Mouse (Mus musculus): ENCODE measurements around the gene Cfap206. TPM values are rescaled to one million over a fixed set of nuclear protein-coding genes. Genes with fewer than 3 reads are reported as not detected.

Gene Cfap206
- total RNA-seq, 1 experiment: 1.3 TPM

GRCm38 (mm10) chr4:34644779-34645178, 85.2 kb downstream of the Cfap206 start:
- Histone ChIP-seq H3K4me1 (ENCODE audit: control insufficient read depth in 2 of 2, insufficient read depth in 2 of 2, low read length in 2 of 2, poor library complexity in 1 of 2) (no peaks in the 10 kb centered on the region), H3K4me3 (ENCODE audit: insufficient read depth in 1 of 2, low read depth in 1 of 2, low read length in 2 of 2, poor library complexity in 1 of 2, severe bottlenecking in 1 of 2) (no peak overlapping the region), H3K9me3 (ENCODE audit: control insufficient read depth, insufficient read depth, low read depth, low read length) (no peaks in the 10 kb centered on the region), H3K9ac (ENCODE audit: insufficient read depth, low read depth, low read length, poor library complexity, severe bottlenecking) (no peak overlapping the region), H3K36me3 (ENCODE audit: control insufficient read depth, insufficient read depth, low read length, poor library complexity, severe bottlenecking) (peaks cover 14% of the 10 kb centered on the region; the same call in 1 of the 2 replicates), H3K27ac (ENCODE audit: insufficient read depth, low read depth, low read length, poor library complexity, severe bottlenecking) (no peak overlapping the region)
- in situ Hi-C loops (cut with MboI; ENCODE audit: low sequenced_read_pairs in 2 of 2, unreplicated experiment in 2 of 2): no loop called here
- DNase-seq (ENCODE audit: low read depth, low spot score): no peak
- TF ChIP-seq CHD2 (IDR thresholded peaks at IDR 0.05; ENCODE audit: low read depth, low read length): no peak
- TF ChIP-seq MAFK (IDR thresholded peaks at IDR 0.05; ENCODE audit: insufficient read depth, low read depth, low read length): no peak
- no peak for TF ChIP-seq HCFC1 (IDR thresholded peaks at IDR 0.05; ENCODE audit: borderline replicate concordance, insufficient read depth, low read length)
- no peak for TF ChIP-seq ZNF384 (IDR thresholded peaks at IDR 0.05; ENCODE audit: low read depth, low read length)
- no peak for TF ChIP-seq ZC3H11A (IDR thresholded peaks at IDR 0.05; ENCODE audit: borderline replicate concordance, low read depth, low read length)

- no peak overlapping the region for H3K9ac ChIP-seq (ENCODE audit: insufficient read depth, low read depth, low read length, poor library complexity, severe bottlenecking)
- no peak for DNase-seq (ENCODE audit: low read depth, low spot score)
- in situ Hi-C loops (cut with MboI; ENCODE audit: low sequenced_read_pairs in 2 of 2, unreplicated experiment in 2 of 2): no loop called here
- no peaks in the 10 kb centered on the region for H3K4me1 ChIP-seq (ENCODE audit: control insufficient read depth in 2 of 2, insufficient read depth in 2 of 2, low read length in 2 of 2, poor library complexity in 1 of 2)
- TF ChIP-seq ZNF384 (IDR thresholded peaks at IDR 0.05; ENCODE audit: low read depth, low read length) (no peak), HCFC1 (IDR thresholded peaks at IDR 0.05; ENCODE audit: borderline replicate concordance, insufficient read depth, low read length) (no peak), CHD2 (IDR thresholded peaks at IDR 0.05; ENCODE audit: low read depth, low read length) (no peak), ZC3H11A (IDR thresholded peaks at IDR 0.05; ENCODE audit: borderline replicate concordance, low read depth, low read length) (no peak), MAFK (IDR thresholded peaks at IDR 0.05; ENCODE audit: insufficient read depth, low read depth, low read length) (no peak)
- H3K36me3 ChIP-seq (ENCODE audit: control insufficient read depth, insufficient read depth, low read length, poor library complexity, severe bottlenecking): peaks cover 4% of the 10 kb centered on the region; the same call in 1 of the 2 replicates
- no peaks in the 10 kb centered on the region for H3K9me3 ChIP-seq (ENCODE audit: control insufficient read depth, insufficient read depth, low read depth, low read length)
- no peak overlapping the region for H3K27ac ChIP-seq (ENCODE audit: insufficient read depth, low read depth, low read length, poor library complexity, severe bottlenecking)
- H3K4me3 ChIP-seq (ENCODE audit: insufficient read depth in 1 of 2, low read depth in 1 of 2, low read length in 2 of 2, poor library complexity in 1 of 2, severe bottlenecking in 1 of 2): no peak overlapping the region
These were observed 89.3 kb downstream of the Cfap206 start for GRCm38 (mm10) chr4:34640731-34641130.

- no peak overlapping the region for H3K4me3 ChIP-seq (ENCODE audit: insufficient read depth in 1 of 2, low read depth in 1 of 2, low read length in 2 of 2, poor library complexity in 1 of 2, severe bottlenecking in 1 of 2)
- H3K9ac ChIP-seq (ENCODE audit: insufficient read depth, low read depth, low read length, poor library complexity, severe bottlenecking): no peak overlapping the region
- no peaks in the 10 kb centered on the region for H3K4me1 ChIP-seq (ENCODE audit: control insufficient read depth in 2 of 2, insufficient read depth in 2 of 2, low read length in 2 of 2, poor library complexity in 1 of 2)
- no peak overlapping the region for H3K27ac ChIP-seq (ENCODE audit: insufficient read depth, low read depth, low read length, poor library complexity, severe bottlenecking)
- in situ Hi-C loops (cut with MboI; ENCODE audit: low sequenced_read_pairs in 2 of 2, unreplicated experiment in 2 of 2): no loop called here
- TF ChIP-seq HCFC1 (IDR thresholded peaks at IDR 0.05; ENCODE audit: borderline replicate concordance, insufficient read depth, low read length): no peak
- TF ChIP-seq MAFK (IDR thresholded peaks at IDR 0.05; ENCODE audit: insufficient read depth, low read depth, low read length): no peak
- TF ChIP-seq CHD2 (IDR thresholded peaks at IDR 0.05; ENCODE audit: low read depth, low read length): no peak
- no peak for TF ChIP-seq ZNF384 (IDR thresholded peaks at IDR 0.05; ENCODE audit: low read depth, low read length)
- DNase-seq (ENCODE audit: low read depth, low spot score): no peak
- no peaks in the 10 kb centered on the region for H3K9me3 ChIP-seq (ENCODE audit: control insufficient read depth, insufficient read depth, low read depth, low read length)
- peaks cover 4% of the 10 kb centered on the region for H3K36me3 ChIP-seq (ENCODE audit: control insufficient read depth, insufficient read depth, low read length, poor library complexity, severe bottlenecking)
These were observed 90.2 kb downstream of the Cfap206 start for GRCm38 (mm10) chr4:34639745-34640364.

Other genes starting within 250 kb of the Cfap206 start
- gene Akirin2, start 179.3 kb downstream of the Cfap206 start, total RNA-seq (2012; rRNA removed): 37.4 and 56.4 TPM in 2 replicates
- gene Orc3, start 115.3 kb downstream of the Cfap206 start, total RNA-seq (2012; rRNA removed): 72.9 and 73.9 TPM in 2 replicates
- 29.0 and 31.5 TPM in 2 replicates for gene Rars2, start 115.2 kb downstream of the Cfap206 start, total RNA-seq (2012; rRNA removed)
- gene Slc35a1, start 42.8 kb downstream of the Cfap206 start, total RNA-seq (2012; rRNA removed): 35.9 and 36.9 TPM in 2 replicates
- not detected in 2 replicates for gene Gm136, start 26.1 kb upstream of the Cfap206 start, total RNA-seq (2012; rRNA removed)
- 15.3 and 23.5 TPM in 2 replicates for gene Smim8, start 48.2 kb upstream of the Cfap206 start, total RNA-seq (2012; rRNA removed)
- gene Zfp292, start 152.8 kb upstream of the Cfap206 start, total RNA-seq (2012; rRNA removed): 25.3 and 31.8 TPM in 2 replicates
- gene Cga, start 163.6 kb upstream of the Cfap206 start, total RNA-seq (2012; rRNA removed): 0.89 TPM in 1 of 2 replicates, not detected in the other